Mouse (Mus musculus) ES-Bruce4 (cell line): ENCODE results near the gene Tfb2m.

Source experiments
- CTCF ChIP-seq: IDR thresholded peaks from one replicate; pipeline ENCODE4 v1.8.1; 2011; ENCODE audit warnings: low read depth, low read length
- EP300 ChIP-seq: IDR thresholded peaks from 2 replicates; pipeline ENCODE4 v1.6.1; 2011; ENCODE audit warnings: low read depth, low read length; ENCODE audit not compliant: insufficient read depth
- POLR2A ChIP-seq: IDR thresholded peaks from one replicate; pipeline ENCODE4 v1.8.1; 2011; ENCODE audit warnings: low read length; ENCODE audit not compliant: insufficient read depth

DNA sequence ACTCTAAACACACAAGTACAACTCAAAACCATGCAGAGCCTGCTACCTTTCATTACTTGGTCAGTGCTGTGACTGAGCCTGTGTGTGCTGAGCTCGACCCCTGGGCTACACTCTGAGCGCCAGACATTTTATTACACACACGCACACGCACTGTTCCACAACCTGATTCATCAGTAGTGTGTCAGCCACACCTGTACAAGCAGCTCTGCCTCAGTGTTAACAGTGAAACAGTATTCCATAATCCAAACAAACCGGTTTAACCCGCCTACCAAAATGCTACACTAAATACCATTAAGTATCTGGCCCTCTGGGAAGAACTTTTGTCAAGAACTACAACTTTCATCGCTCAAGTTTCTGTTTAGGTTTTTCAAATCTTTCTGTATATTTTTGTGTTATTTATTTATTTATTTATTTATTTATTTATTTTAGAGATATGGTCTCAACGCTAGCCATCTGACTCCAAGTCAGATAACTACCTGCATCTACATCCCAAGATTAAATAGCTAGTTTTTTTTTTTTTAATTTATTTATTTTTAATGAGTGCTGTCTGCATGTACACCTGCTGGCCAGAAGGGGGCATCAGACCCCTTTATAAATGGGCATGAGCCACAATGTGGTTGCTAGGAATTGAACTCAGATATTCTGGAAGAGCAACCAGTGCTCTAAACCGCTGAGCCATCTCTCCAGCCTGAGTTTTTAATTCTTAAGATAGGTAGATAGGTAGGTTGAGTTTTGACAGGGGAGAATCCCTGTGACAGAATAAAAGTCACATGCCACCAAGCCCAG lies 39.3 kb downstream of the Tfb2m start:
- TF ChIP-seq CTCF: no peak
- no peak for TF ChIP-seq POLR2A
- TF ChIP-seq EP300: no peak
